Mouse (Mus musculus): ENCODE measurements around the gene Icam1. TPM values are rescaled to one million over a fixed set of nuclear protein-coding genes. Genes with fewer than 3 reads are reported as not detected.
"Not testable (repeated sequence)": the region's sequence is repeated elsewhere in the genome, so short reads cannot be mapped to it uniquely, and the experiment has no call there.

The Icam1 gene
- total RNA-seq, 2 experiments from 2014 or later = 8.0 to 11.6 TPM

- no peak for ATAC-seq (replicated peaks; ENCODE audit: poor library complexity, severe bottlenecking)
Measured at GRCm38 (mm10) chr9:20991587-20991986, 24.2 kb upstream of the Icam1 start.

DNA sequence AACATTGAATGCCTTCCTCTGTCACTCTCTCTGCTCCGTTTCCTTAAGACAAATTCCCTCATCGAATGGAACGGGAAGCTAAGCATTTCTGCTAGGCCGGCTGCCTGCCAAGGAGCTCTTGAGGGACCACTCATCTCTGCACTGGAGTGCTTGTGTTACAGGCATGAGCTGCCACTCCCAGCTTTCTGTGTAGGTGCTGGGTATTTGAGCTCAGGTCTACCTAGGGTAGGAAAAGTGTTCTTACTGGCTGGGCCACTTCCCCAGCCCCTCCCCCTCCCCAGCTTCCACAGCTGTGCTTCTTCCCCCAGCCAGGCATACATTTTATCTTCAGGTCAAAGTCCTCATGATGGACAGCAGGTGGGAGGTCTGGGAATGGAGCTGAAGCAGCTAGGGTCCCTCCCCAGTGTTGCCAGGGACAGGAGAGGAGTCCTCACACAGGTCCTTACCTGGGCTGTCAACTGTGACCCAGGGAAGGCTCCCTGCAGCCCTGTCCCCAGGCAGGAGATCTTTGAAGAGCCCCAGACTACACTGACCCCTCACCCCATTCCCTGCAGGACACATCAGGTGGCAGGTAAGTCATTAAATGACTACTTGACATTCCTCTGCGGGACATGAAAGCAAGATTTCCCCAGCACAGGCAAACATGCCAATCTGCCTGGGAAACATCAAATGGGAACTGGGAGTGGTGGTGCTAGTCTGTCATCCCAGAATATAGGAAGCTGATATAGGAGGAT is 22.5 kb upstream of the Icam1 start:
- ATAC-seq (replicated peaks; ENCODE audit: poor library complexity, severe bottlenecking) = no peak

DNA sequence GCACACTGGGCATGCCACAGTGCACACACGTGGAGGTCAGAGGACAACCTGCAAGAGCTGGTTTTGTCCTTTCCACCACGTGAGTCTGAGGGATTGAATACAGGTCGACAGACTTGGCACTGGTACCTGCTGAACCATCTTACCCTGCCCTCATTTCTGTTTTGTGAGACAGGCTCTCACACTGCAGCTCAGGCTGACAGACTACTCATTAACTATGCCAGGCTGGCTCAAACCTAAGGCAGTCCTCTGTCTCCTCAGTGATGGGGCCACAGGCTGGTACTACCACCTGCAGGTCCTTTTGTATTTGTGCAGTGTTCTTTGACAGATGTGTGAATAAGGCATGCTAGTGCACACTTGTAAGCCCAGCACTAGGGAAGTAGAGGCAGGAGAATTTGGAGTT is 20.7 kb upstream of the Icam1 start:
- ATAC-seq (replicated peaks; ENCODE audit: poor library complexity, severe bottlenecking) = no peak

- ATAC-seq (replicated peaks; ENCODE audit: poor library complexity, severe bottlenecking) = peak; percentile 91
Measured at GRCm38 (mm10) chr9:20997065-20997464, 18.7 kb upstream of the Icam1 start.

DNA sequence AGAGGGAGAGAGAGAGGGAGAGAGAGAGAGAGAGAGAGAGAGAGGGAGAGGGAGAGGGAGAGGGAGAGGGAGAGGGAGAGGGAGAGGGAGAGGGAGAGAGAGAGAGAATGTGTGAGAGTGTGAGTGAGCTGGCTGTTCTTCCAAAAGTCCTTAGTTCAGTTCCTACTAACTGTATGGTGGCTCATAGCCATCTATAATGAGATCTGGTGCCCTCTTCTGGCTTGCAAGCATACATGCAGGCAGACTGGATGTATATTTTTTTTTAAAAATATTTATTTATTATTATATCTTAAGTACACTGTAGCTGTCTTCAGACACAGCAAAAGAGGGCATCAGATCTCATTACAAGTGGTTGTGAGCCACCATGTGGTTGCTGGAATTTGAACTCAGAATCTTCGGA is 17.4 kb upstream of the Icam1 start:
- not testable (repeated sequence) for ATAC-seq (replicated peaks; ENCODE audit: poor library complexity, severe bottlenecking)

- no peak for ATAC-seq (replicated peaks; ENCODE audit: poor library complexity, severe bottlenecking)
Measured at GRCm38 (mm10) chr9:21000811-21001210, 15.0 kb upstream of the Icam1 start.

DNA sequence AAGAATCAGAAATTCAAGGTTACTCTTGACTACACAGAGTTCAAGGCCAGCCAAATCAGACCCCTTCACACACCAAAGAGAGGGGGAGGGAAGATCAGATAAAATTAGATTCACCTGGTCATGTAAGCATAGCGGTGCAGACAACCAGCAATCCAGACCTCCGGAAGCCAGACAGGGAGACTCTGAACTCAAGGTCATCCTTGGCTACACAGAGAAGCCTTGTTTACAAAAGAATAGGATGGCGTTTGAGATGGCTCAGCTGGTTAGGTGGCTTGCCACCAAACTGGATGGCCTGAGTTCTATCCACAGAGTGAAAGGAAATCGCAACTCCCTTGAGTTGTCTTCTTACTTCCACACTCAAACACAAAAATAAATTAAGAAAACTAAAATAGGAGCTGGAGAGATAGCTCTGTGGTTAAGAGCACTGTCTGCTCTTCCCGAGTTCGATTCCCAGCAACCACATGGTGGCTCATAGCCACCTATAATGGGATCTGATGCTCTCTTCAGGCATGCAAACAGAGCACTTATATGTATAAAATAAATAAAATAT is 14.1 kb upstream of the Icam1 start:
- no peak for ATAC-seq (replicated peaks; ENCODE audit: poor library complexity, severe bottlenecking)

- ATAC-seq (replicated peaks; ENCODE audit: poor library complexity, severe bottlenecking) = no peak
Measured at GRCm38 (mm10) chr9:21002270-21002626, 13.5 kb upstream of the Icam1 start.

DNA sequence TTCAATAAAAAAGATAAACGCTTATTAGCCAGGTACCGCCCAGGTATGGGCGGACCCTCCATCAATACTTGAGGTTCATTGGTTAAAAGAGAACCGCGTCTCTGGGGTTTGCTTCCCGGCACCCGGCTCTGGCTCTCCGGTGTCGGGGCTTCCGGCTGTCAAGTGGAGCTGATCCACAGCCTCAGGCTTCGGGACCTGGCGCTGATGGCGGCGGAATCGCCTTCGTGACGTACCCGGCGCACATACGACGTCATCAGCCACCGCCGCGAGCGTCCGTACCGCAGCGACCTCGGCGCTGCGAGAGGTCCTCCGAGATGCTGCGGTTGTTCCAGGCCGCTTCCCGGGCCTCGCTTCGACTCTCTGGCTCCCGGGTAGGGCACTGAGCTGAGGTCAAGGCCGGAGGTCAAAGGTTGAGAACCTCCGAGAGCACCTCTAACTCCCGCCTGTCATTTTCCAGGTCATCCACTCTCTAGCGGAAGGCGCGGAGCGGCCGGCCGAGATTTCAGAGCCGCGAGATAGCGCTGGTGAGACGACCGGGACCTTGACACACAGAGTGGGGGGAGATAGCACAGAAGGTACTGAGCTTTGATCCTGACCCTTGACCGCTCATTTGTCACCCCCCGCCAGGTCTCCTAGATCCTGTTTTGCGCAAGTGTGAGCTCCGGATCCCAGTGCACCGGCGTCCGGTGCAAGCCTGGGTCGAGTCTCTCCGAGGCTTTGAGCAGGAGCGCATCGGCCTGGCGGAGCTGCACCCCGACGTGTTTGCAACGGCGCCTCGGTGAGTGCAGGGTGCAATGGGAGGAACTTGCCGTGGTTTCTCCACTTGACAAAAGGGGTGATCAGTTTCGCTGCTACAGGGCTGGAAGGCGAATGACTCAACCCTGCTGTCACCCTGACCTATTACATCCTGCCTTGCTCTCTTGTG is 12.9 kb upstream of the Icam1 start, which contains the start of gene Mrpl4:
TSS of gene Mrpl4 (plus strand) at position 112 of the 925 bp plus-strand sequence.
- peak; percentile 91 for ATAC-seq (replicated peaks; ENCODE audit: poor library complexity, severe bottlenecking)

DNA sequence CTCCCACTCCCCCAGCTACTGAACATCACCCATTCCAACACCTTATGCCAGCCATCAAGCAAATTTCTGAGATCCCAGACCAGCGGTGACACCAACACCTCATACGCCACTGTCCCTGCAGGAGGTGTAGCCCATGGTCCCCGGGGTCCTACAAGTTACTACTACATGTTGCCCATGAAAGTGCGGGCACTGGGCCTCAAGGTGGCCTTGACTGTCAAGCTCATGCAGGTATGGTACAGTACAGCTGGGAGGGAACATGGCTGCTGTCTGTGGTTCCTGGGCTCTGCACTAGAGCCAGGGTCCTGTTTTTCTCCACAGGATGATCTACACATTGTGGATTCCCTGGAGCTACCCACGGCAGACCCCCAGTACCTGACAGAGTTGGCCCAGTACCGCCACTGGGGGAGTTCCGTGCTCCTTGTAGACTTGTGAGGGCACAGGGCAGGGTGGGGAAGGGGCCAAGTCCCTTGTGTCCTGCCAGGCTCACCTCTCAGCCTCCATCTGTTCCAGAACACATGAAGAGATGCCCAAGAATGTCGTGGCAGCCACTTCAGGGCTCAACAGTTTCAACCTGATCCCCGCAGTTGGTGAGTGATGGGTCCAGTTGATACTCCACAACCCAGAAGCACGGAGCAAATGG is 8.4 kb upstream of the Icam1 start:
- no peak for ATAC-seq (replicated peaks; ENCODE audit: poor library complexity, severe bottlenecking)

- ATAC-seq (replicated peaks; ENCODE audit: poor library complexity, severe bottlenecking) = no peak
Measured at GRCm38 (mm10) chr9:21008007-21008406, 7.8 kb upstream of the Icam1 start.

GRCm38 (mm10) chr9:21010362-21010761 is 5.4 kb upstream of the Icam1 start:
- no peak for ATAC-seq (replicated peaks; ENCODE audit: poor library complexity, severe bottlenecking)

DNA sequence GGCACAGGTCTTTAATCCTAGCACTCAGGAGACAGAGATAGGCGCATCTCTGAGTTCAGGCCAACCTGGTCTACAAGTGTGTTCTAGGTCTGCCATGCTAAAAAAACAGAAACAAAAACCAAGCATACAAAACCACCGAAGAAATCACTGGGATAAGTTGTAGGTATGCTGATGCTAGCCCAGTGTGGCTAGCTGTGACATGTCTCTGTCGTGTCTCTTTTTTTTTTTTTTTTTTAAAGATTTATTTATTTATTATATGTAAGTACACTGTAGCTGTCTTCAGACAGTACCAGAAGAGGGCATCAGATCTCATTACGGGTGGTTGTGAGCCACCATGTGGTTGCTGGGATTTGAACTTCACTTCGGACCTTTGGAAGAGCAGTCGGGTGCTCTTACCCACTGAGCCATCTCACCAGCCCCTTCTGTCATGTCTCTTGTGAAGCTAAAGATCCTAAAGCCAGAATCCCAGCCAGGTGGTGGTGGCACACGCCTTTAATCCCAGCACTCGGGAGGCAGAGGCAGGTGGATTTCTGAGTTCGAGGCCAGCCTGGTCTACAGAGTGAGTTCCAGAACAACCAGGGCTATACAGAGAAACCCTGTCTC is 4.7 kb upstream of the Icam1 start:
- ATAC-seq (replicated peaks; ENCODE audit: poor library complexity, severe bottlenecking) = not testable (repeated sequence)

DNA sequence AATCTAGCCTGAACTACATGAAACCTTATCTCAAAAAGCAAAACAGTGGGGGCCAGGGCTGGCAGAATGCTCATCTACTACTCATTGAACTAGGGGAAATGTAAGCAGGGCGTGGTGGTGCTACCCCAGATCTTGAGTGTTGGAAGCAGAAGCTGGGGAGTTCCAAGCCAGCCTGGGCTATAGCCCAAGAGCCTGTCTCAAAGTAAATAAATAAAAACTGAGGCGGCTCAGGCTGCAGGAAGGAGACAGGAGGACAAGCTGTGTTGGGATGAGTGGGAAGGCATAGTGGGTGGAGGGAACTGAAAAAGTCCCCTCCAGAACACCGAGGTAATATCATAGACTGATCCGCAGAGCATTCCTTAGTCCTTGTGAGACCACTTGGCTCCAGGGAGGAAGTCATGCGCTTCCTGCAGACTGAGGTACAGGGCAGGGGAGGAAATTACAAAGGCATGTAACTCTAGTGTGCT is 3.9 kb upstream of the Icam1 start:
- ATAC-seq (replicated peaks; ENCODE audit: poor library complexity, severe bottlenecking) = no peak

DNA sequence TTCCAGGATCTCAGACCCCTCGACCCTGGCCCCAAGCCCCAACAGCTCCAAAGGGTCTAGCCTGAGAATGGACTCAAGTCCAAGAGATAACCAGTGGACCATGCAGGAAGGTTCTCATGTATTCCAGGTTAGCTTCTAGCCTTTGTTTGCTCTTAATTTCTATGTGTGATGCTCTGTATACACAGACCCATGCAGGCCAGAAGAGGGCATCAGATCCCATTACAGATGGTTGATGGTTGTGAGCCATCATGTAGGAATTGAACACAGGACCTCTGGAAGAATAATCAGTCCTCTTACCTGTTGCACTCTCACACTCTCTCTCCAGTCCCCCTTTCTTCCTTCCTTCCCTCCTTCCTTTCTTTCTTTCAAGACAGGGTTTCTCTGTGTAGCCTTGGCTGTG is 3.4 kb upstream of the Icam1 start:
- no peak for ATAC-seq (replicated peaks; ENCODE audit: poor library complexity, severe bottlenecking)

DNA sequence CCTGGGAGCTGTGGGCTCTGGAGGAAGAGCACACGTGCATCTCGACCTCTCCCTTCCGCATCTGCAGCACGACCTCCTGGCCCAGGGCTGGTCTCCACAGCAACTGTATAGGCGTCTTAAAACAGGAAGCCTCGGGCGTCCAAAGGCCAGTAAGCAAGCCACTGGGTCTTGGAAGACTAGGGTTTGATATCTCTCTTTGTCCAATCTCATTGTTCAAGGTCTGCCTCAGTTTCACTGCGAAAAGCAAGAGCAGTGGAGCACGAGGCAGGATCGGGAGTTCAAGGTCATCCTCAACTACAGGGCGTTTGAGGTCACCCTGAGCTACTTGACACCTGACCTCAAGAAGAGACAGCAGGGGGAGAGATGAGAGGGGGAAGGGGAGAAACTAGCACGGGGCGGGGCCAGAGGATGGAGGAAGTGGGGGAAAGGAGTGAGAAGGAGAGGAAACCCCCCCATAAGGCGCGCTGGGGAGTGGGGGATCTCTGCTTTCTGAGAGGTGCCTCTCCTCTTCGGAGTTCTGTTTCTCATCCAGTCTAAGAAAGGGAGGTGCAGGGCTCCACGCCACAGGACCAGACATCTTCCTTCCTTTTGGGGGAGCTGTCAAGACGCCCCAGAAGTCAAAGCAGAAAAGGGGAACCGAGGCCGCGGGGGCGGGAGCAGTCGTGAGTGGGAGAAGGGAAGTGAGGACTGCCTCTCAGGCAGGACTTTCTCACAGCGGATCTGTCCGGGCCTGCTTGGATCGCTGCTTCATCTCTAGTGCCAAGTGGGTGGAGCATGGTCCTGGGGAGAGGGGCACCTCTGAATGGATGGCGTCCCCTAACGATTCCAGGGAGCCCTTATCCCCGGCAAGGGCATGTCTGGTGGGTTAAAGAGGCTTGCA is 854 bp upstream of the Icam1 start:
- peak; percentile 75 for ATAC-seq (replicated peaks; ENCODE audit: poor library complexity, severe bottlenecking)

- peak; percentile 28 for ATAC-seq (replicated peaks; ENCODE audit: poor library complexity, severe bottlenecking)
Measured at GRCm38 (mm10) chr9:21016331-21017176, 769 bp downstream of the Icam1 start.

DNA sequence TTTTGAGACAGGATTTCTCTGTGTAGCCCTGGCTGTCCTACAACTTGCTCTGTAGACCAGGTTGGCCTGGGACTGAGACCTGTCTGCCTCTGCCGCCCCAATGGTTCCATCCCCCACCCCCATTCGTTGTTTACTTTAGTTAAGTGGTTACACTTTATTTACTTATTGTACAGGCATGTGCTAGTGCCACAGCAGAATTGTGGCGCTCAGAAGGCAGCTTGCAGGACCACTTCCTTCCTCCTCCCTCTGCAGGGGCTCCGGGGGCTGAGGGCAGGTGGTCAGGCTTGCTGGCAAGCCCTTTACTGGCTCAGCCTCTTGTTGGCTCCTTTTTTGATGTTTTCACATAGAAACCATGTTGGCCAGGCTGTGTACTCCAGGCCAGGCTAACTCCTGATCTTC is 1.4 kb downstream of the Icam1 start:
- ATAC-seq (replicated peaks; ENCODE audit: poor library complexity, severe bottlenecking) = no peak

All from granulocyte monocyte progenitor cell, adult 5-6 weeks (primary cell).